In genomic region chr15:84987020-84987815, GRCm38 (mm10) we compare ENCODE assay signal across 1 mouse cellular context.
TF ChIP-seq lines count a peak whose summit lies in the region.

No protein-coding gene starts in this region.

TF ChIP-seq in MEL, 35 proteins besides CTCF, POLR2A, EP300 and RAD21 (continued from another document):
- no peak for TF ChIP-seq ELF1 (IDR thresholded peaks at IDR 0.05; ENCODE audit: low read depth, low read length)
- 0 out of 2 replicates have a peak, but pooled peaks have one; percentile 11 for TF ChIP-seq MAX (IDR thresholded peaks at IDR 0.05; ENCODE audit: low read length)
- TF ChIP-seq ZNF384 (IDR thresholded peaks at IDR 0.05; ENCODE audit: low read depth, low read length), result no peak
- TF ChIP-seq NELFE (IDR thresholded peaks at IDR 0.05; ENCODE audit: low read depth, low read length), result no peak
- no peak; the same call in 1 of the 2 replicates for TF ChIP-seq MXI1 (IDR thresholded peaks at IDR 0.05; ENCODE audit: low read depth, low read length)
- no peak for TF ChIP-seq TAL1 (IDR thresholded peaks at IDR 0.05; ENCODE audit: low read length)
- no peak for TF ChIP-seq TBP (IDR thresholded peaks at IDR 0.05; ENCODE audit: low read depth, low read length)
- TF ChIP-seq UBTF (IDR thresholded peaks at IDR 0.05; ENCODE audit: borderline replicate concordance, insufficient read depth, low read depth, low read length), result peak; percentile 65; the same call in 1 of the 2 replicates
- TF ChIP-seq BHLHE40 (IDR thresholded peaks at IDR 0.05; ENCODE audit: borderline replicate concordance, low read depth, low read length), result no peak
- no peak for TF ChIP-seq KAT2A (conservative IDR thresholded peaks at IDR 0.05; ENCODE audit: low read depth, low read length)
- no peak for TF ChIP-seq POLR2AphosphoS5 (IDR thresholded peaks at IDR 0.05; ENCODE audit: borderline replicate concordance, low read depth, low read length)
- no peak for TF ChIP-seq TCF12 (IDR thresholded peaks at IDR 0.05; ENCODE audit: low read depth, low read length)
- no peak for TF ChIP-seq ETS1 (IDR thresholded peaks at IDR 0.05; ENCODE audit: low read depth, low read length)
- TF ChIP-seq ZMIZ1 (IDR thresholded peaks at IDR 0.05; ENCODE audit: low read depth, low read length), result no peak
- TF ChIP-seq JUND (IDR thresholded peaks at IDR 0.05; ENCODE audit: low read depth, low read length), result no peak
- no peak for TF ChIP-seq POLR2AphosphoS2 (IDR thresholded peaks at IDR 0.05; ENCODE audit: low read length)
- TF ChIP-seq MAZ (IDR thresholded peaks at IDR 0.05; ENCODE audit: low read depth, low read length), result no peak
- no peak for TF ChIP-seq USF2 (IDR thresholded peaks at IDR 0.05; ENCODE audit: borderline replicate concordance in 1 of 2, insufficient read depth in 1 of 2, low read depth in 1 of 2, low read length in 2 of 2)
- no peak for TF ChIP-seq E2F4 (IDR thresholded peaks at IDR 0.05; ENCODE audit: borderline replicate concordance, low read depth, low read length)
- no peak for TF ChIP-seq CHD2 (IDR thresholded peaks at IDR 0.05; ENCODE audit: low read length)
